Mouse (Mus musculus): ENCODE data around the gene Cdk11b.
A peak's percentile ranks its signal among the peaks of the same experiment; 100 is the strongest.

Gene Cdk11b

DNA sequence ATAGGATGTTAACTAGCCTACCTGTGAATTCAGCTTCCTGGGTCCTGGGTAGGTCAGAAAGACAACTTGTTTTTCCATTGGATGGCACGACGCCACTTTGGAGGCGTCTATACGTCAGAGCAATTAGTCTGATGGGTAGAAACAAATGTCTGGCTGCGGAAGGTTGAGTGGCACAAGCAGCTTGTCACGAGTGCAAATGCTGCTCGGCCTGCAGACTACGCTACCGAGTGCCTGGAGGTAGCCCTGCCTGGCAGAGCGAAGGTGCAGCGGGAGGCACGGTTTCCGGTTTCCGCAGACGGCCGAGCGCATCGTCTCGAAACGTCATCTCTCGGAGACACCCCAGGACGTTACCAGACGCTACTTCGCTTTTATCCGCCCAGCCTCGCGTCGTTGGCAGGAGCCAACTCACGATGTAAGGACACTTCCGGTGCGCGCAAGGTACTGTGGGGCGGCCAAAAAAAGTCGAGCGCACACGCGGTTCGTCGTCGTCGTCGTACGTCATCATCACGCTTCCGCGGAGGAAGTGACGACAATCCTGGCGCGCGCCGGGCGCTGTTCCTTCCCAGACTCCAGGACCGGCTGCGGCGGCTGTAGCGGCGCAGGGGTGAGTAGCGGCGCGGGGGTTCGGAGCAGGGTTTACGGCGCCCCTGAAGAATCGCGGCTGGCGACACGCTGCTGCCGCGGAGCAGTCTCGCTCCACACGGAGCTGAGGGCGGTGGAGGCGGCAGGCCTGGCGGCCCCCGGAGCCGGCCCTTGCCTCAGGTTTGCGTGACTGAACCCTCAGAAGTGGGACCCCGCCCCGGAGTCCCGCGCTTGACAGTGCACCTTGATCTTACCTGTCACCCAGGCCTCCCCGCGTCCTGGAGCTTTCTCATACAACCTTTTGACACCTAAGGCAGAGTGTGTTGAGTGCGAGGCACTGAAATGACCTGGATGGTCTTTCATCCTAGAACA, at the start of gene Cdk11b:
Gene Cdk11b (plus strand): TSS at position 517 of the 954 bp plus-strand sequence.
- peak; percentile 94 to 95 for DNase-seq (ENCODE audit: low spot score in 2 of 2)

DNA sequence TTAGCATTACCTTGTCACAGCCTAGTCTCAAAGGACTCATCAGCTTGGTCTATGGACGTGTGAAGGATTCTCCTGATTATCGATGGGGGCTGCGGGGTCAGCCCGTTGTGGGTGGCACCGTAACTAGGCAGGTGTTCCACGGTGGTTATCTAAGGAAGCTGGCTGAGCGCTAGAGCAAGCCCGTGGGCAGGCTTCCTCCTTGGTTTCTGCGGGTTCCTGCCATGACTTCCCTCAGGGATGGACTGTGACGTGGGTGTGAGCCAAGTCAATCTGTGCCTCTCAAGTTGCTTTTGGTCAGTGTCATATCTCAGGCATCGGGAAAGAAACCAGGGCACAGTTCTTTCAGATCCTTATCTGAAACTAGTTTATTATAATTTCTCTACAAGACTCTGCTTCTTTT, 49.7 kb upstream of the Cdk11b start:
- no peak for DNase-seq (ENCODE audit: low spot score in 2 of 2)

DNA sequence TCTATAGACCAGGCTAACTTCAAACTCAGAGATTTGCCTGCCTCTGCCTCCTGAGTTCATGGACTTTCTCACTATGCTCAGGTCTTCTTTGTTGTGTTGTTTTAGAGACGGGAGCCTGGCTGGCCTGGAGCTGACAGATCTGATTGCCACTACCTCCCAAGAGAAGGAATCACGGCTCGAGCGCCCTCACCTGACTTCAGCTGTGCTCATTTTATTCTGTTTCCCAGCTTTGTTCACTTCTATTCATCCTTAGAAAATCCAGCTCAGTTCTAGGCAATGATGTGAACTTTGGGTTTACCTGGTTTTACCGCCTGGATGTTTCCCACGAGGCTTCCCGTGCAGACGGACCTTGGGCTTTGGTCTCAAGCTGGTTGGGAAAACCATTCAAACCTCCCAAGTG, 49.1 kb upstream of the Cdk11b start:
- DNase-seq (ENCODE audit: low spot score in 2 of 2) = no peak

DNA sequence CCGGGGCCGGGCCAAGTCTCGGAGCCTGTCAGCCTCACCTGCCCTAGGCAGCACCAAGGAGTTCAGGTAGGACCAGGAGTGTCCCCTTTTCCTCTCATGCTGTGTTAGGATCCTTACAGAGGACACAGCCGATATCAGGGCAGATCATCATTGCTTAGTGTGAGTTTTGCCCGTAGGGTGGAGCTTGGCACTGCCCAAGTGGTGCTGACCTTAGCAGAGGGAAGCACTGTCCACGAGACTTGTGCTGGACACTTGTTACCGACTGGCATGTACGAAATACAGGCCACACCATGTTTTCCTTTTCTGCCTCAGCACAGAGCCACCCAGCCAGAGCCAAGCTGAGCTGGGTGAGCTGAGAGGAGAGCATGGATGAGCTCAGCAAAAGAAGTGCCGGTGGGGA, 47.5 kb upstream of the Cdk11b start:
- no peak for DNase-seq (ENCODE audit: low spot score in 2 of 2)

DNA sequence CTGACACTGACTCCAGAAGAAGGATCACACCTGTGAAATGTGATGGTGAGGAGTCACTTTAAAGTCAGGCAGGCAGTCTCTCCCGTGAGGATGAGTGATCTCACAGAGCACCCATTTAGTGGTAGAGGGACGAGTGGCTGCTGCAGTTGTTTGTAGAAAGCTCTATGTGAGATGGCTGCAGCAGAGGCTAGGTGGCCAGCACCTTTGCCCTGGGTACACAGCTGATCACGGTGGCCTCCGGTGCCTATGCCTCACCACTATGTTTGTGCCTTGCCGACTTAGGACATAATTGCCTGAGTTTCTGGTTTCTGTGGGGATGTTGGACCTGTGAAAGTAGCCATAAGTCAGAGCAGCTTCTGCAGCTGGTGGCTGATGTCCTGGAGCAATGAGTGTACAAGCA, 46.9 kb upstream of the Cdk11b start:
- DNase-seq (ENCODE audit: low spot score in 2 of 2) = no peak

DNA sequence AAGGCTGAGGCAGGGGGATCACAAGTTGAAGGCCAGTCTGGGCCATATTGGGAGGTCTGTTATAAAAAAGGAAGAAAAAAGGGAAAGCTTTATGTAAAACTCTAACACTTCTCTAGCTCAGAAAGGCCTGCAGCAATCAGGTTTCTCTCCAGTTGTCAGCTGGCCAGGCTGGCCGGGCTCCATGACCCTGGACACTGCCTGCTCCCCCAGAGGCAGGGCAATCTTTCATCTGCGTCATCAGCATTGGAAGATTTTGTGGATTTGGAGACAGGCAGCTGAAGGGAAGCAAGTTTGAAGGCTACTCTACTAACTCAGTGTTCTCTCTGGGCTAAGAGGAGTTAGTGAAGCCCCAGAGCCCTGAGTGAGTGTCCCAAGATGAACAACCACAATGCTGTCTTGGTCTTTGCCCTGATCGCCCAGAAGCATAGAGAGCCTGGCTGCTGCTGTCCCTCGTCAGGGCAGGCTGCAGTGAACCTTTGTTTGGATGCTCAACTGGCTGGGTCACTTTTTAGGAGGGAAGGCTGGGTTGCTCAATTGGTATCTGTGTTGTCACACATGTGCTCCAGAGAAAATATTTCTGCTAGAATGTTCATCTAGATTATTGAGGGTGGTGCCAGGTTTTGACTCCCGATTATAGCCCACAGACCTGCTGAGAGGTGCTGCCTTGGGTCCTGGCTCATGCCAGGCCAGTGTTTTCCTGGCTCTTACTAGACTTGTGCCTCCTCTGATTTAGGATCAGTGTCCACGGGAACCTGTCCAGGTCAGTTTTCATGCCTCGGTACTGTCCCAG, 46.1 kb upstream of the Cdk11b start:
- DNase-seq (ENCODE audit: low spot score in 2 of 2) = peak in 1 of 2 experiments; percentile 47

DNA sequence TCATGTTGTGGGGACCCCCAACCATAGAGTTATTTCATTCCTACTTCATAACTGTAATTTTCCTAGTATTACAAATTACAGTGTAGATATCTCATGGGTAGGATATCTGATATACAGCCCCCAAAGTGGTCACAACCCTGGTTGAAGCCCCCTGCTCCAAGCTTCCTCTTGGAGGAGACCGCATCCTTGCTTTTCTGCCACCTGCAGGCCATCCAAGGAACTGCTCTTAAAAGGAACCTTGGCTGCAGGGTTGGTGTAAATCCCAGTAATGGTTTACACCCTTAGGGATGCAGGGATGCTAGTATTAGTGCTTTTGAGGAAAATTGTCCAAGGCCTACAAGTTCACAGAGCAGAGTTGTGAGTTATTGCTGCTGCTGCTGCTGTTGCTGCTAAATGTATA, 44.2 kb upstream of the Cdk11b start:
- DNase-seq (ENCODE audit: low spot score in 2 of 2) = peak in 1 of 2 experiments; percentile 71

DNA sequence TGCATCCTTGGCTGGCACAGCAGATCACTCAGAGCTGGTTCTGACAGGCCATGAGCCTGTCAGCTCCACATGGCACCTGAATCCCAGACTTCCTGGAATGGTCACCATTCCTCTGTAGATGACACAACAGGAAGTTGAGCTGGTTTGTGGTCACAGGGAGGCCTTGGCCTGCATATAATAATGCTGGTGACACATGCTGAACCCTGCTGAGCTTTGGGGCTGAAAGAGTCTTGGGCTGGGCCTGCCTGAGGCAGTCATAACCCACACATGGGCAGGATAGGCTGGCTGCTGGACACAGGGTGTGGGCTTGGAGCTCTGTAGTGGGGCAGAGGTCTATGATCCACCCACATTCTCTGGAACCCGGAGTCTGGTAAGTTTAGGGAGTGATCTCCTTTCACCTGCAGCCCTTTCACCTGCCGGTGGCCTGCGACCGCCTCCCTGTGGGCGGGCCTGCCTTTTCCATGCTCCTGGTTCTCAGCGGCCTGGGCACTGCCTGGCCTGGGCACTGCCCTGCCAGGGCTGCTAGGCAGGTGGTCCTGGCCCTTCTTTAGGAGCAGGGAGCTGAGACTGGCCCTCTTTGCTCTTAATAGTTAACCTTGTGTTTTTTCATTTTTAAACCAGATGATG, 42.3 kb upstream of the Cdk11b start:
- peak in 1 of 2 experiments; percentile 35 for DNase-seq (ENCODE audit: low spot score in 2 of 2)

DNA sequence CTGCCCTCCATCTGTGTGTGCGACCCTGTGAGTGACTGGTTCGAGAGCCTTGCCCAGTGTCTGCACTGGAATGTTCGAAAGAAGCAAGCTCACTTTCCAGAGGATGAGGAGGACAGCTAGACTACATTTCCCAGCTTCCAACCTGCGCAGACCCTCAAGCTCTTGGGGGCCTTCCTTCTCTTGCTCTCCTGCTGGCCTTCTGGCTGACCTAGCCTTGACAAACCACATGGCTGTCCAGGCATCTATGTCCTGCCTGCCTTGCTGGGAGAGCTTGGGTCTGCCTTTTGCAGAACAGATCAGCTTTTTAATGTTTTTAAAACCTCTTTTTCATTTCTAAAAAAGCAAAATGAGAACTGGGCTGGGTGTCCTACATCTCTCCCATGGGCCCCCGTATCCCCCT, 35.3 kb upstream of the Cdk11b start:
- DNase-seq (ENCODE audit: low spot score in 2 of 2) = no peak

DNA sequence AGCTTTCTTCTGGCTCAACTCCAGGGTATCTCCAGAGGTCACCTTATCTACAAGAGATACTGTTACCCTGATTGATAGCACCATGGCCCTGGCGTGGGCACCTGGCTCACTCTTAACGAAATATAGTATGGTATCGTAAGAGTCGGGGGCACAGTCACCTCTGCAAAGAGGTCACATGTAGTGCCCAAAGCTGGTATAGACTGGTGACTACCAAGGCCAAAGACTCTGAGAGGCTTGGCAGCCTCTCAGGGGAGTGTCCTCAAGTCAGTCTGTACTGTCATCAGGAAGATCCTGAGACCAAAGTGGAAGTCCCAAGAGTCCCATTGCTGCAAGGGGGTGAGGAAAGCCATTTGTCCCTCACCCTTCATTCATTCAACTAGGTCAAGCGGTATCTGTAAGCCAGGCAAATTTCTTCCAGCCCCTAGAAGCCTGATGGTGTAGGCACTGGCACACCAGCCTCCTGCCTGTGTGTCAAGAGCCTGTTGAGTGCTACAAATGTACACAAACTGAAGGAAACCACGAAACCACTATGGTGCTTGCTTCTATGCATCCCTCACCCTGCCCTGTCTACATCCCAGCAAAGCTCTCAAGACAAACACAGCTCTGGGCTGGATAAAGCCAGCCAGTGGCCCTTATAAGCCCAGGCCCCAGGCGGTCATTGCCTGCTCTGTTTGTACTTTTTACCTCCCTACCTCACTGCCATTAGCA, 33.5 kb upstream of the Cdk11b start:
- no peak for DNase-seq (ENCODE audit: low spot score in 2 of 2)

DNA sequence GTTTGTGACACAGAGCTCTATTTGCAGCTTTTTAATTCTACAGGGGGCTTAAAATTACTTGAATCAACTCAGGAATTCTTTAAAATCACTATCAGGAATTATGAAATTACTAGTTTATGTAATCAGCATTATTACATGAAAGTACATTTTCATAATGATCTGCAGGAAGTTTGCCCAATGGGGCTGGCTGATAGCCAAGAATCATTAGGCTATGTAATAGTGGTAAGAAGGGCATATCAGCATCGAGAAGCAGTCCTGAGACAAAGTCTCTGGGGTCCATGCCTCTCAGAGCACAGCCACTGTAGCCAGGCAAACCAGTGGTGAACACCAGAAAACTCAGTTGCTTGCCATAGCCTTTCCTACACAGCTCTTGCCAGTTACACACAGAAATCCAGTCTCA, 30.9 kb upstream of the Cdk11b start:
- DNase-seq (ENCODE audit: low spot score in 2 of 2) = no peak

DNA sequence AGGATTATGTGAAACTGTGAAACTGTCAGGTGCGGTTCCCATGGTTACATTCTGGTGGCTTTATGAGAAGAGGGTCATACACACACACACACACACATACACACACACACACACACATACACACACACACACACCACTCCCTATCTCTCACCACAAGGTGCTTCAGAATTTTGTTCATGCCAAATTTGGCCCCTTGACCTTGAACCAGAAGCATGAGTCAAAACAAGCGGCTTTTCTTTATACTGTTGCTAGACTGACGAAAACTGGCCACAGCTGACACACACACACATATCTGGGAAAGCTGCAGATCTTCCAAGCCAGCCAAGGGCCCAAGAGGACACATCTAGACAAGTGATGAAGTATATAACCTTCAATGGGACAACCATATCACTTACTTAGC, 28.9 kb upstream of the Cdk11b start:
- DNase-seq (ENCODE audit: low spot score in 2 of 2) = no peak

DNA sequence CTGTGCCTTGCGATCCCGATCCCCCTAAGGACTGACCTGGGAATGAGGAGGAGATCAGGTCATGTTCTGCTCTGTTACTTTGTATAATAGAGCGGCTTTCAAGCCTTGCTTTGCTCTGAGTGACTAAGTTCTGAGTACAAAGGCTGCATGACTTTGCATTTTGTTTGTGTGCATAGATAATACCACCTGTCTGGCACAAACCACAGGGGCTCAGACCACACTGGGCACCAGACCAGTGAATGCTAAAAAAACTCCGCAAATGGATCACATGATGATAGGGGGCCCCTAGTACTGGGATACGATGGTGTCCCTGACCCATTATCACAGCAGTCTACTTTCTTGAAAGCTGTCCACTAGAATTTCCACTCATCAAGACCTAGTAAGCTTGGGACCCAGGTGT, 28.0 kb upstream of the Cdk11b start:
- DNase-seq (ENCODE audit: low spot score in 2 of 2) = no peak

DNA sequence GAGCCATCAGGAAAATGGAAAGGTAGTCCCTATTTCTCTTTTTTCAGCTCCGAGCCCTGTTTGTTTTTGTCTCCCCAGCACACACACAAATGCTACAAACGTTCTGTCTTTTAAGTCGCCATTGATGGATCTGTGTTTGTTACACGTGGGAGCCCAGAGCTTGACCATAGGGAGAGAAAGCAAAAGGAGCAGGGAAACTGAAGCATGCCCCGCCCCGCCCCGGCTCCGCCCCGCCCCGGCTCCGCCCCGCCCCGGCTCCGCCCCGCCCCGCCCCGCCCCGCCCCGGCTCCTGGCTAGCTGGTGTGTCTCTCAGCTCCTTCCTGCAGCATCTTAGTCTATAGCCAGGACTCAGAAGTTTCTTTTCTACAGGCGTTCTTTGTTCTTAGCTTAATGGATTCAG, 26.1 kb upstream of the Cdk11b start:
- no peak for DNase-seq (ENCODE audit: low spot score in 2 of 2)

DNA sequence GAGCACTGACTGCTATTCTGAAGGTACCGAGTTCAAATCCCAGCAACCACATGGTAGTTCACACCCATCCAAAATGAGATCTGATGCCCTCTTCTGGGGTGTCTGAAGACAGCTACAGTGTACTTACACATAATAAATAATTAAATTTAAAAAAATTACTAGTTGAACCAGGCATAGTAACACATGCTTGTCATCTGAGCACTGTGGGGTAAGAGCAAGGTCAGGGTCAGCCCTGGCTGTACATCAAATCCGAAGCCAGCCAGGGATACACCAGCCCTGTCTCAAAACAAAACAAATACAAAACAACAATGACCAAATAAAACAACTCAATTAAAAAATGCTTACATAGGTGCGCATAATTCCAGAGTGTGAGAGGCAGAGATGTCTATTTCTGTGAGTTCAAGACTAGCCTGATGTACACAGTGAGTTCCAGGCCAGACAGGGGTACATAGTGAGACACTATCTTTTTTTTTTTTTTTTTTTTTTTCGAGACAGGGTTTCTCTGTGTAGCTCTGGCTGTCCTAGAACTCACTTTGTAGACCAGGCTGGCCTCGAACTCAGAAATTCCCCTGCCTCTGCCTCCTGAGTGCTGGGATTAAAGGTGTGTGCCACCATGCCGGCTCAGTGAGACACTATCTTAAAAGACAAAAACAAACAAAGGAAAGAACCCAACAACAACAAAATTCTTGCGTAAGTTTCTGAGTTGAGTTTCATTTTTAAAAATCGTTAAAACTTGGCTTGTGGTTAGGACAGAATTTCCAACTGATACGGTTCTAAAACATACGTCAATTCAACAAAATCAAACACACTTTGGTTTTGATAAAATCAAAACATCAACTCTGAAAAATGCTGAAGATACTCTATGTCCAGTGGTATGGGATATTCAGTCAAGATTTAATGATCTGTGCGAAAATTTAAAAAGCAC, 24.5 kb upstream of the Cdk11b start:
- DNase-seq (ENCODE audit: low spot score in 2 of 2) = no peak

DNA sequence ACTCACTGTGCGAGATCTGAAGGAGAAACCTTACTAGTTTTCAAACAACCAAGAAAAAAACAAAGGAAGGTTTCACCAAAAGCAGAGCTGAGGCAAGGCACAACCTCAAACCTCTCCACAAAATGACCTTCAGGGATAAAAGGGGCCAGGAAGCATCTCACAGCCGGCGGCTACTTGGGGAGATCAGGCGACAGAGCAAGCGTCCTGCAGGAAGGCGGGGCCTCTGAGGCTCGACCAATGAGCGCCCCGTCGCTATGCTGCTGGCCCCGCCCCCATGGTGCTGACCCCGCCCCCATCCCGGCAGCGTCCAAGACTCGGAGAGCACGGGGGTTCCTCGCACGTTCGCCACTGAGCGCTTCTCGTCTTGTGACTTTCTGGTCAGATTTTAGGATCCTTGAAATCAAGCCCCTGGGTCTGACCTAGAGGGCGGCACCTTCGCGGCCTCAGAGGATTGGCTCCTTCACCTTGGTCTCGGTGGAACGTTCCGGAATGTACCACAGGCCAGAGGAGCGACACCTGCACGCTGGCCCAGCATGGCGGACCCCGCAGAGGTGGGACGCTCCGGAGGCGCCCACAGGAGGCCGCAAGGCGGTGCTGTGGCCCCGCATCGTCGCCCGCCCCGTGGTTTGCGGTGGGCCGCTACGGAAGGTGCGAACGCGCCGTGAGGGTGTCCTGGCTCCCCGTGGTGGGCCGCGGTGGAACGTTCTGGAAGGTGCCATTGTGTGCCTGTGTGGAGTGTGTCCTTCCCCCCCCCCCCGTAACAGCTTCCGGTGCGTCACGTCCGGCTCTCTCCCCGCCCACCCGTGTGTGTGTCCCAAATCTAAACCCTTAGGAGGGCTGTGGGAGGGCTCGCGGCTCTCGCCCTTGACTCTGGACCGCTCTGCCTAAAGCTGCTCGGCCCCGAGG, 23.3 kb upstream of the Cdk11b start, which contains the start of gene Slc35e2:
Gene Slc35e2 (plus strand): TSS at position 326 of the 906 bp plus-strand sequence.
- DNase-seq (ENCODE audit: low spot score in 2 of 2) = peak; percentile 90 to 94

DNA sequence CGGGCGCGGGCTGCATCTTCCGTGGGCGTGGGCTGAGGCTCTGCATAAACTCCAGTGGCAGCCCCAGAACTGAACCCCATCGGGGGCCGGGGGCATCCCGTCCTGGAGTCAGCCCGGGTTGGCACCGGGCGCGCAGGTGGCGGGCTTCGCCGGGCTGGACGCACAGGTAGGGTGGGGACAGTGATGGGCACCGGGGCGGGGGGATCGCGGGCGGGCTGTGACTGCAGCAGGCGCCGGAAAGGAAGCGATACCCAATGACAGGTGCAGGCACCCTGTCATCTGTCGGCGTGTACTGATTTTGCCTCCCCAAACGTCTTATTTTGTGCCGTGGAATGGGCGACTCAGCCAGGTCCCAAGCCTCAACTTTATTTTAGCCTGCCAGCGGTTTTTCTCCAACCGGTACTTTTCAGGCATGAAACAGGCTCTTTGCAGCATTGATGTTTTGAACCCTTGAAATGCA, 22.6 kb upstream of the Cdk11b start:
- no peak for DNase-seq (ENCODE audit: low spot score in 2 of 2)

DNA sequence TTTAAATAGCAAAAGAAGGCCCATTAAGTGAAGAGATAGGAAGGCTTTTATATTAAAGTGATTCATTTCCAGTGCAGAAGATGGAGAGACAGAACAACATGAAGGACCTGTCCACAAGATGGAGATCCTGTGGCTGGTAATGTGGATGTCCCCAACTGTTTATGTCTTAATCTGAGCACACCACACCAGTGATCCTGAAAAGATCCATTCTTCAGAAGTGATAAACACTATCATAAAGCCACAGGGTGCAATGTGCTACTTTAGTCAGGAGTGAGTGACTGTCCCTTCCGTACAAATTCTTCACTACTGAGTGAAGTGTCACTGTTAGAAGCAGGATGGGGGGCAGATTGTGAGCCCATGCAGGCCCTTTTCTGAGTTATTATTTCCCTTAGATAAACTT, 21.9 kb upstream of the Cdk11b start:
- DNase-seq (ENCODE audit: low spot score in 2 of 2) = no peak

DNA sequence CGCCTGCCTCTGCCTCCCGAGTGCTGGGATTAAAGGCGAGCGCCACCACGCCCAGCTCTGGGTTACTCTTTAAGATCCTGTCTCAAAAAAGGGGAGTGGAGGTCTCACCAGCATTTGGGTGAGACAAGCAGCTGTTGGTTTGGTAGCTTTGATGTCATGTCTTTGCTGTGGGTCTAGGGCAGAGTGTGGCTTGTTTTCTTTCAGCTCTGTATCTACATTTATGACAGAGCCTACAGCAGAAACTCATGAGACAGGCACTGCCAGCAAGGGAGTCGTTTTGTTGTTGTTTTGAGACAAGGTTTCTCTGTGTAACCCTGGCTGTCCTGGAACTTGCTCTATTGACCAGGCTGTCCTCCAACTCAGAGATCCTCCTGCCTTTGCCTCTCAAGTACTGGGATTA, 20.9 kb upstream of the Cdk11b start:
- no peak for DNase-seq (ENCODE audit: low spot score in 2 of 2)
